Mouse (Mus musculus): ENCODE measurements around the gene Siva1. TPM values are rescaled to one million over a fixed set of nuclear protein-coding genes. Genes with fewer than 3 reads are reported as not detected.

Gene Siva1
- total and polyA plus RNA-seq, 3 experiments = 60.7 to 214 (median 98.9) TPM

DNA sequence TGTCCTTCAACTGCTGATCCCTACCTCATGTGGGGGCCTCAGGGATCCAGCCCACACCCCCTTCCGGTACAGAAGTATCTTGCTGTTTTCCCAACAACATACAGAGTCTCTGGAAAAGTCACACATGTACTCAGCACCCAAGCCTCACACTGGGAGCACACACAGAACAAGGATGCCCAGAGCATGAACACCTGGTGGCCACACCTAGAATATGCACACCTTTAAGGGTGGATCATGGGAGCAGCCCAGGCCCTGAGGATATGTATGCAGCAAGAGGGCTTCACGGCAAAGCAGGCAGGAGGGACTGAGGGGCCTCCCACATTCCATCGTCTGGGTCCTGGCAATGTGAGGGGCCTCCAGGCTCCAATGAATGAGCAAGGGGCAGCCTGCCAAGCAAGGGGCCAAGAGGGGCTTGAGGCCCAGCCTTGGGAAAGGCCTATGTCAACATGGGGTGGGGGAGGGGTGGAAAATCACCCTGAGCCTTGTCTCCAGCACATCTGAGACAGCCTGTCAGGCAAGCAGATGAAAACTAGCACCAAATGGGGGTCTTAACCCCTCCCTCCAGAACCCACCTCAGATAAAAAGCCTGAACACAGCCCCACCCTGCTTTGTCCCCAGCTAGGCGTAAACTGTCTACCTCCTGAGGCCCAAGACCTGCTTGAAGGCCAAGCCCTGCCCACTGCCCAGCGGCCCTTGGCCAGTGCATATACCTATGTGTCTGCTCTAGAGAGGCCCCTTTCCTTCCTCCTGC, 16.3 kb downstream of the Siva1 start:
- H3K36me3 ChIP-seq (replicated peaks) = peaks cover 99% of the 10 kb centered on the region
- no peaks in the 10 kb centered on the region for H3K9me3 ChIP-seq (replicated peaks)
- TF ChIP-seq POLR2AphosphoS5 (IDR thresholded peaks at IDR 0.05; ENCODE audit: insufficient replicate concordance, low read depth, low read length) = no peak
- no peak for TF ChIP-seq GATA1 (IDR thresholded peaks at IDR 0.05; ENCODE audit: borderline replicate concordance, low read length)
- no peak for TF ChIP-seq CTCF (IDR thresholded peaks at IDR 0.05; ENCODE audit: low read depth, low read length)
- TF ChIP-seq GATA2 (IDR thresholded peaks at IDR 0.05; ENCODE audit: borderline replicate concordance, low read depth, low read length) = no peak
- TF ChIP-seq TAL1 (conservative IDR thresholded peaks at IDR 0.05; ENCODE audit: low read depth, low read length) = no peak
- no peaks in the 10 kb centered on the region for H3K27me3 ChIP-seq (ENCODE audit: insufficient read depth, low read length)
- H3K4me3 ChIP-seq (ENCODE audit: low read depth, low read length) = no peak overlapping the region
- ATAC-seq (ENCODE audit: extremely low read depth, insufficient number of reproducible peaks, low FRiP score, poor library complexity, severe bottlenecking) = no peak
- peaks cover 53% of the 10 kb centered on the region for H3K4me1 ChIP-seq (ENCODE audit: insufficient read depth, low read depth, low read length)
- DNase-seq (ENCODE audit: low spot score) = no peak

DNA sequence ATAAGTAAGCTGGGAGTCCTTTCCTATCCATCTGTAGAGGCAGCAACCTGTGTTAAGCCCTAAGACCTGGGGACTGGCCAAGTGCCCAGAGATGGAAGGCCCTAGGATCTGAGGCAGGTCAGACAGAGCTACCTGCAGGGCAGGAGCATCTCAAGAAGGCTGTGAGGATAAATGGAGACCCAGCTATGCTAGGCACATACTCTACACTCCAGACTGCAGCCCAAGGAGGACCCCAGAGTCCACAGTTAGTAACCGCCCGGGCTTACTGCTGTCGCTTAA, 16.8 kb downstream of the Siva1 start:
- H3K36me3 ChIP-seq (replicated peaks) = peaks cover 99% of the 10 kb centered on the region
- no peak for ATAC-seq (ENCODE audit: extremely low read depth, insufficient number of reproducible peaks, low FRiP score, poor library complexity, severe bottlenecking)

GRCm38 (mm10) chr12:112661851-112662250, 17.4 kb downstream of the Siva1 start:
- Histone ChIP-seq H3K9me3 (replicated peaks) (no peaks in the 10 kb centered on the region), H3K27me3 (ENCODE audit: insufficient read depth, low read length) (no peaks in the 10 kb centered on the region), H3K36me3 (replicated peaks) (peaks cover 99% of the 10 kb centered on the region), H3K4me3 (ENCODE audit: low read depth, low read length) (no peak overlapping the region), H3K4me1 (ENCODE audit: insufficient read depth, low read depth, low read length) (peaks cover 51% of the 10 kb centered on the region)
- TF ChIP-seq TAL1 (conservative IDR thresholded peaks at IDR 0.05; ENCODE audit: low read depth, low read length) (no peak), GATA2 (IDR thresholded peaks at IDR 0.05; ENCODE audit: borderline replicate concordance, low read depth, low read length) (no peak), GATA1 (IDR thresholded peaks at IDR 0.05; ENCODE audit: borderline replicate concordance, low read length) (no peak), CTCF (IDR thresholded peaks at IDR 0.05; ENCODE audit: low read depth, low read length) (no peak), POLR2AphosphoS5 (IDR thresholded peaks at IDR 0.05; ENCODE audit: insufficient replicate concordance, low read depth, low read length) (no peak)
- no peak for DNase-seq (ENCODE audit: low spot score)
- no peak for ATAC-seq (ENCODE audit: extremely low read depth, insufficient number of reproducible peaks, low FRiP score, poor library complexity, severe bottlenecking)

More for the DNA sequence above, 16.8 kb downstream of the Siva1 start:
- Histone ChIP-seq H3K4me1 (ENCODE audit: insufficient read depth, low read depth, low read length) (peaks cover 51% of the 10 kb centered on the region), H3K9me3 (replicated peaks) (no peaks in the 10 kb centered on the region), H3K27me3 (ENCODE audit: insufficient read depth, low read length) (no peaks in the 10 kb centered on the region), H3K4me3 (ENCODE audit: low read depth, low read length) (no peak overlapping the region)
- TF ChIP-seq TAL1 (conservative IDR thresholded peaks at IDR 0.05; ENCODE audit: low read depth, low read length) (no peak), POLR2AphosphoS5 (IDR thresholded peaks at IDR 0.05; ENCODE audit: insufficient replicate concordance, low read depth, low read length) (no peak), GATA2 (IDR thresholded peaks at IDR 0.05; ENCODE audit: borderline replicate concordance, low read depth, low read length) (no peak), GATA1 (IDR thresholded peaks at IDR 0.05; ENCODE audit: borderline replicate concordance, low read length) (no peak), CTCF (IDR thresholded peaks at IDR 0.05; ENCODE audit: low read depth, low read length) (no peak)
- no peak for DNase-seq (ENCODE audit: low spot score)

DNA sequence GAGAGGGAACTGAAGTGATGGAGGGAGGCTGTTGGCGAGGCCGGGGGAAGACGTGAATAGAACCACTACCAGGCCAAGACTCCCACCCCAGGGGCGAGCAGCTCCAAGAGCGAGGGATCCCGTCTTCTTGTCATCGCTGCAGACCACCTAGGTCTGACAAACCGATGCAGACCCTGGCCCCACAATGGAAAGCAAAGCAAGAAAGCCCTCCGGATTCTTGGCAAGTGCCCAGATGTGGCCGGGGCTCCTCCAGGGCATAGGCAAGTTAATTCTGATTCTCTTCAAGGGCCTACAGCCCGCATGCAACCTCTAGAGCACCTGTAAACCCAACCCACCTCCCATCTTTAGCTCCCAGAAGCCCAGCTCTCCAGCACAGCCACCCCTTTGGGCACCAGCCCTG, 18.8 kb downstream of the Siva1 start:
- no peak overlapping the region for H3K4me3 ChIP-seq (ENCODE audit: low read depth, low read length)
- H3K4me1 ChIP-seq (ENCODE audit: insufficient read depth, low read depth, low read length) = peaks cover 61% of the 10 kb centered on the region
- H3K36me3 ChIP-seq (replicated peaks) = peaks cover 99% of the 10 kb centered on the region
- no peak for TF ChIP-seq POLR2AphosphoS5 (IDR thresholded peaks at IDR 0.05; ENCODE audit: insufficient replicate concordance, low read depth, low read length)
- no peak for TF ChIP-seq GATA2 (IDR thresholded peaks at IDR 0.05; ENCODE audit: borderline replicate concordance, low read depth, low read length)
- TF ChIP-seq GATA1 (IDR thresholded peaks at IDR 0.05; ENCODE audit: borderline replicate concordance, low read length) = no peak
- no peak for TF ChIP-seq CTCF (IDR thresholded peaks at IDR 0.05; ENCODE audit: low read depth, low read length)
- no peak for TF ChIP-seq TAL1 (conservative IDR thresholded peaks at IDR 0.05; ENCODE audit: low read depth, low read length)
- DNase-seq (ENCODE audit: low spot score) (no peak), ATAC-seq (ENCODE audit: extremely low read depth, insufficient number of reproducible peaks, low FRiP score, poor library complexity, severe bottlenecking) (no peak)
- no peaks in the 10 kb centered on the region for H3K27me3 ChIP-seq (ENCODE audit: insufficient read depth, low read length)
- no peaks in the 10 kb centered on the region for H3K9me3 ChIP-seq (replicated peaks)

DNA sequence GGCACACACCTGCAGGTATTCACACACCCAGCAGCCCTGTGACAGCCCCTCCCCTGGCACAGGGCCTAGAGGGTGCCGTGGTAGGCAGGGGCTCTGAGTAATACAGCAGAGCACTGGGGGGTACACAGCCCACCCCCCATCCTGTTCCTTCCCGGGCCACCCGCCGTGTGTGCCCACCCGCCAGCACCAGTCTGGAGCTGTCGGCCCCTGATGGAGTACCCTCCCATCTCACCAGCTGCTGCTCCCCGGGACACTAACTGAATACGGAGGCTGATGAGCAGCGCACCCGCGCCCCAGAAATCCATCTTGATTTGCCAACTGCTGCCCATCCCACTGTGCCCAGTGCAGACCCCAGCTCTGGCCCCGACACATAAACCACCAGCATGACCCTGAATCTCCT, 19.2 kb downstream of the Siva1 start:
- Histone ChIP-seq H3K27me3 (ENCODE audit: insufficient read depth, low read length) (no peaks in the 10 kb centered on the region), H3K36me3 (replicated peaks) (peaks cover 99% of the 10 kb centered on the region), H3K9me3 (replicated peaks) (no peaks in the 10 kb centered on the region), H3K4me1 (ENCODE audit: insufficient read depth, low read depth, low read length) (peaks cover 66% of the 10 kb centered on the region), H3K4me3 (ENCODE audit: low read depth, low read length) (no peak overlapping the region)
- ATAC-seq (ENCODE audit: extremely low read depth, insufficient number of reproducible peaks, low FRiP score, poor library complexity, severe bottlenecking) = no peak
- no peak for TF ChIP-seq TAL1 (conservative IDR thresholded peaks at IDR 0.05; ENCODE audit: low read depth, low read length)
- no peak for TF ChIP-seq CTCF (IDR thresholded peaks at IDR 0.05; ENCODE audit: low read depth, low read length)
- no peak for TF ChIP-seq GATA2 (IDR thresholded peaks at IDR 0.05; ENCODE audit: borderline replicate concordance, low read depth, low read length)
- TF ChIP-seq GATA1 (IDR thresholded peaks at IDR 0.05; ENCODE audit: borderline replicate concordance, low read length) = no peak
- TF ChIP-seq POLR2AphosphoS5 (IDR thresholded peaks at IDR 0.05; ENCODE audit: insufficient replicate concordance, low read depth, low read length) = no peak
- DNase-seq (ENCODE audit: low spot score) = no peak

DNA sequence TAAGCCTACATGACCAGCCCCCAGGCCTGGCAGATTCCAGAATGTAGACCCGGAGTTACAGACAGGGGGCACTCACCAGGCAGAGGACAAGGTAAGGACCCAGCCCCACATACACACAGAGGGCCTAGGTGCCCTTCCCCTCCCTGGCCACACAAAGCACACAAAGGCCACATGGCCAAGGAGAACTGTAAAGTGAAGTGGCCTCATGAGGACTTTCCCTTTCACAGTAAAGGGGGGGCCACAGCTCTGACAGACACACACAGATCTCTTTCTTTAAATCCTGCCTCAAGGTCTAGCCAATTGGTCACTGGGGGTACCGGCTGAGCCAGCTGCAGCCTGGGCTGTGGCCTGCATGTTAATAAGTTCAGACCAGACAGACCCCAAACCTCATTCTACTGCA, 19.6 kb downstream of the Siva1 start:
- H3K9me3 ChIP-seq (replicated peaks) = no peaks in the 10 kb centered on the region
- no peak for DNase-seq (ENCODE audit: low spot score)
- H3K4me1 ChIP-seq (ENCODE audit: insufficient read depth, low read depth, low read length) = peaks cover 70% of the 10 kb centered on the region
- ATAC-seq (ENCODE audit: extremely low read depth, insufficient number of reproducible peaks, low FRiP score, poor library complexity, severe bottlenecking) = no peak
- H3K27me3 ChIP-seq (ENCODE audit: insufficient read depth, low read length) = no peaks in the 10 kb centered on the region
- H3K36me3 ChIP-seq (replicated peaks) = peaks cover 99% of the 10 kb centered on the region
- TF ChIP-seq GATA1 (IDR thresholded peaks at IDR 0.05; ENCODE audit: borderline replicate concordance, low read length) (no peak), GATA2 (IDR thresholded peaks at IDR 0.05; ENCODE audit: borderline replicate concordance, low read depth, low read length) (no peak), POLR2AphosphoS5 (IDR thresholded peaks at IDR 0.05; ENCODE audit: insufficient replicate concordance, low read depth, low read length) (no peak)
- no peak overlapping the region for H3K4me3 ChIP-seq (ENCODE audit: low read depth, low read length)
